Mouse (Mus musculus) CH12.LX (cell line): Measurements from ENCODE around the gene AA986860. TPM values are rescaled to one million over a fixed set of nuclear protein-coding genes. Genes with fewer than 3 reads are reported as not detected.

Source experiments
- DNase-seq: peaks from one replicate; pipeline ENCODE4 v3.0.0-alpha.2; 2013; ENCODE audit errors: extremely low read depth
- H3K27ac ChIP-seq: 2 replicates; pipeline ENCODE4 v1.5.1; 2012; ENCODE audit warnings: low read depth, mild to moderate bottlenecking, control low read depth, moderate library complexity; ENCODE audit not compliant: insufficient read depth
- H3K27me3 ChIP-seq: replicated peaks from 2 replicates; pipeline ENCODE3; 2012; ENCODE audit warnings: inconsistent platforms
- H3K36me3 ChIP-seq, 2 experiments: replicated peaks in 1 of 2; 2 replicates each; pipeline versions ENCODE3 to v1.6.1; 2012; ENCODE audit warnings: inconsistent platforms in 1 of 2, low read length in 1 of 2, mild to moderate bottlenecking in 1 of 2, mixed read lengths in 1 of 2, moderate library complexity in 1 of 2; ENCODE audit not compliant: control insufficient read depth in 1 of 2, insufficient read depth in 1 of 2
- H3K4me1 ChIP-seq, 2 experiments: 2 replicates each; pipeline ENCODE4 v1.6.1; 2012; ENCODE audit warnings: inconsistent platforms in 1 of 2, moderate library complexity in 1 of 2; ENCODE audit not compliant: insufficient read depth in 2 of 2, control insufficient read depth in 1 of 2
- H3K4me2 ChIP-seq: 2 replicates; pipeline ENCODE4 v1.6.1; 2012; ENCODE audit warnings: low read depth, mild to moderate bottlenecking, control low read depth; ENCODE audit not compliant: poor library complexity, insufficient read depth, severe bottlenecking
- H3K4me3 ChIP-seq, 3 experiments: fragments of 150-350 bp in 1 of 3; sonication (generic) in 1 of 3; replicated peaks in 1 of 3; 2 replicates each; pipeline versions ENCODE3 to v1.5.1; 2011 to 2012; ENCODE audit warnings: low read depth in 2 of 3, low read length in 2 of 3, mild to moderate bottlenecking in 2 of 3, moderate library complexity in 2 of 3, control low read depth in 1 of 3, improper control_type of control experiment in 1 of 3, inconsistent platforms in 1 of 3, mixed read lengths in 1 of 3; ENCODE audit not compliant: poor library complexity in 1 of 3
- H3K79me2 ChIP-seq: replicated peaks from 2 replicates; pipeline ENCODE4 v1.6.1; 2012; ENCODE audit warnings: mild to moderate bottlenecking, moderate library complexity; ENCODE audit not compliant: control insufficient read depth, poor library complexity, insufficient read depth, severe bottlenecking; ENCODE audit errors: extremely low read depth
- H3K9ac ChIP-seq: 2 replicates; pipeline ENCODE4 v1.6.1; 2012; ENCODE audit warnings: low read depth, mild to moderate bottlenecking, control low read depth, moderate library complexity; ENCODE audit not compliant: insufficient read depth
- H3K9me3 ChIP-seq: replicated peaks from 2 replicates; pipeline ENCODE3; 2012; ENCODE audit warnings: low read length, inconsistent platforms, mixed read lengths
- CHD2 ChIP-seq: IDR thresholded peaks from 2 replicates; pipeline ENCODE4 v1.6.1; 2011; ENCODE audit warnings: low read length, improper control_type of control experiment
- EP300 ChIP-seq: IDR thresholded peaks from 2 replicates; pipeline ENCODE4 v1.6.1; 2011; ENCODE audit warnings: low read length, improper control_type of control experiment
- ETS1 ChIP-seq: conservative IDR thresholded peaks from 2 replicates; pipeline ENCODE4 v1.6.1; 2012; ENCODE audit warnings: low read depth, mild to moderate bottlenecking, inconsistent platforms, low read length, improper control_type of control experiment, moderate library complexity
- IRF4 ChIP-seq: IDR thresholded peaks from 2 replicates; pipeline ENCODE4 v1.6.1; 2014; ENCODE audit warnings: low read depth, mild to moderate bottlenecking, inconsistent platforms, low read length, improper control_type of control experiment
- JUN ChIP-seq: IDR thresholded peaks from 2 replicates; pipeline ENCODE4 v1.6.1; 2011; ENCODE audit warnings: low read depth, mild to moderate bottlenecking, low read length, improper control_type of control experiment, moderate library complexity; ENCODE audit not compliant: insufficient read depth
- JUND ChIP-seq: conservative IDR thresholded peaks from 2 replicates; pipeline ENCODE4 v1.6.1; 2011; ENCODE audit warnings: low read depth, low read length, improper control_type of control experiment
- MAX ChIP-seq: IDR thresholded peaks from 2 replicates; pipeline ENCODE4 v1.6.1; 2011; ENCODE audit warnings: low read length, improper control_type of control experiment
- MAZ ChIP-seq: IDR thresholded peaks from 2 replicates; pipeline ENCODE4 v1.6.1; 2012; ENCODE audit warnings: low read depth, mild to moderate bottlenecking, inconsistent platforms, low read length, improper control_type of control experiment, moderate library complexity
- MXI1 ChIP-seq: IDR thresholded peaks from 2 replicates; pipeline ENCODE4 v1.6.1; 2011; ENCODE audit warnings: mild to moderate bottlenecking, low read depth, low read length, improper control_type of control experiment
- MYC ChIP-seq: IDR thresholded peaks from 2 replicates; pipeline ENCODE4 v1.6.1; 2011; ENCODE audit warnings: low read depth, mild to moderate bottlenecking, improper control_type of control experiment, low read length
- NRF1 ChIP-seq: IDR thresholded peaks from 2 replicates; pipeline ENCODE4 v1.6.1; 2014; ENCODE audit warnings: low read depth, mild to moderate bottlenecking, inconsistent platforms, low read length, improper control_type of control experiment, moderate library complexity
- POLR2A ChIP-seq: IDR thresholded peaks from 2 replicates; pipeline ENCODE4 v1.6.1; 2011; ENCODE audit warnings: low read depth, mild to moderate bottlenecking, improper control_type of control experiment, low read length
- POLR2AphosphoS2 ChIP-seq: IDR thresholded peaks from 2 replicates; pipeline ENCODE4 v1.6.1; 2011; ENCODE audit warnings: low read depth, low read length, improper control_type of control experiment
- RAD21 ChIP-seq: IDR thresholded peaks from 2 replicates; pipeline ENCODE4 v1.6.1; 2011; ENCODE audit warnings: low read depth, mild to moderate bottlenecking, low read length, improper control_type of control experiment, moderate library complexity
- SIN3A ChIP-seq: IDR thresholded peaks from 2 replicates; pipeline ENCODE4 v1.6.1; 2012; ENCODE audit warnings: low read length, improper control_type of control experiment, inconsistent platforms
- TBP ChIP-seq: conservative IDR thresholded peaks from 2 replicates; pipeline ENCODE4 v1.6.1; 2011; ENCODE audit warnings: low read depth, low read length, improper control_type of control experiment
- TCF12 ChIP-seq: IDR thresholded peaks from 2 replicates; pipeline ENCODE4 v1.6.1; 2014; ENCODE audit warnings: low read depth, mild to moderate bottlenecking, inconsistent platforms, low read length, improper control_type of control experiment
- USF2 ChIP-seq: conservative IDR thresholded peaks from 2 replicates; pipeline ENCODE4 v1.6.1; 2011; ENCODE audit warnings: low read depth, low read length, improper control_type of control experiment
- ZKSCAN1 ChIP-seq: IDR thresholded peaks from 2 replicates; pipeline ENCODE4 v1.6.1; 2012; ENCODE audit warnings: low read depth, inconsistent platforms, low read length, improper control_type of control experiment, borderline replicate concordance
- dilution Hi-C: fragments of 300-500 bp; cut with MboI; formaldehyde crosslinking; loops from 2 replicates; pipeline ENCODE4 v1.14.3; 2020; ENCODE audit warnings: low sequenced_read_pairs; ENCODE audit not compliant: extremely low pct_unique_long_range_greater_than_20kb, extremely low pct_ligation_motif_present
- in situ Hi-C: fragments of 300-500 bp; cut with MboI; formaldehyde crosslinking; loops from 3 replicates; pipeline ENCODE4 v1.14.3; 2019; ENCODE audit warnings: low sequenced_read_pairs, low pct_ligation_motif_present, low pct_unique_long_range_greater_than_20kb, mixed read lengths
- polyA plus RNA-seq: library from polyadenylated mRNA; unstranded; fragments of >175 nt; gene quantifications from 2 replicates; pipeline ENCODE4 v1.2.1, GENCODE M21; 2012; ENCODE audit warnings: low read depth; ENCODE audit not compliant: insufficient read length
- total RNA-seq, 2 experiments: library from RNA; depleted of rRNA; stranded (reverse); fragments of 300-350 nt in 1 of 2; fragments of >200 nt in 1 of 2; gene quantifications; 2 replicates each; pipeline ENCODE4 v1.2.3; 2012 to 2014

The AA986860 gene
- total and polyA plus RNA-seq, 3 experiments: 0.25 to 0.61 (median 0.28) TPM

- no peaks in the 10 kb centered on the region for H3K9me3 ChIP-seq
- H3K27ac ChIP-seq: no peak overlapping the region
- no peaks in the 10 kb centered on the region; the same call in 1 of the 2 replicates for H3K79me2 ChIP-seq
- in situ Hi-C loops (no loop called here), dilution Hi-C loops (no loop called here)
- no peak overlapping the region for H3K4me2 ChIP-seq
- no peaks in the 10 kb centered on the region for H3K27me3 ChIP-seq
- TF ChIP-seq JUND (no peak), USF2 (no peak), MYC (no peak), SIN3A (no peak), MAX (no peak), POLR2A (no peak), EP300 (no peak), ZKSCAN1 (no peak), MAZ (no peak), CHD2 (no peak), RAD21 (no peak)
- H3K4me3 ChIP-seq: no peak overlapping the region
- no peak overlapping the region for H3K9ac ChIP-seq
- H3K36me3 ChIP-seq: no peaks in the 10 kb centered on the region
- H3K4me1 ChIP-seq: peaks cover 0 to 4% of the 10 kb centered on the region in 2 experiments; a peak in 1 of 4 replicates
- DNase-seq: no peak
Measured at GRCm38 (mm10) chr1:130764027-130764461, 32.3 kb downstream of the AA986860 start.

- dilution Hi-C loops: no loop called here
- Histone ChIP-seq H3K27me3 (no peaks in the 10 kb centered on the region), H3K27ac (no peak overlapping the region)
Measured at GRCm38 (mm10) chr1:130767066-130767465, 35.3 kb downstream of the AA986860 start.

GRCm38 (mm10) chr1:130769925-130770324, 38.1 kb downstream of the AA986860 start:
- in situ Hi-C loops (no loop called here), dilution Hi-C loops (no loop called here)
- no peaks in the 10 kb centered on the region for H3K27me3 ChIP-seq
- H3K4me1 ChIP-seq: no peaks in the 10 kb centered on the region
- H3K9ac ChIP-seq: no peak overlapping the region
- no peaks in the 10 kb centered on the region; the same call in 1 of the 2 replicates for H3K79me2 ChIP-seq
- H3K4me2 ChIP-seq: no peak overlapping the region
- H3K27ac ChIP-seq: no peak overlapping the region
- H3K9me3 ChIP-seq: no peaks in the 10 kb centered on the region
- no peaks in the 10 kb centered on the region for H3K36me3 ChIP-seq
- no peak overlapping the region for H3K4me3 ChIP-seq
- DNase-seq: no peak
- TF ChIP-seq IRF4 (no peak), MXI1 (no peak), ETS1 (no peak), NRF1 (no peak)

More at GRCm38 (mm10) chr1:130767066-130767465, 35.3 kb downstream of the AA986860 start:
- H3K4me1 ChIP-seq: no peaks in the 10 kb centered on the region
- no peaks in the 10 kb centered on the region for H3K36me3 ChIP-seq
- H3K9ac ChIP-seq: no peak overlapping the region
- no peak for DNase-seq
- no peak overlapping the region for H3K4me2 ChIP-seq
- TF ChIP-seq MYC: no peak
- TF ChIP-seq JUN: no peak
- TF ChIP-seq TCF12: no peak
- no peak for TF ChIP-seq TBP
- no peak for TF ChIP-seq POLR2AphosphoS2
- no peaks in the 10 kb centered on the region for H3K9me3 ChIP-seq
- no peaks in the 10 kb centered on the region; the same call in 1 of the 2 replicates for H3K79me2 ChIP-seq
- in situ Hi-C loops: no loop called here
- H3K4me3 ChIP-seq: no peak overlapping the region
